Mouse (Mus musculus) inflammation-experienced regulatory T-cells, adult 6 months (primary cell): ENCODE results near the gene Gm4305. TPM values are rescaled to one million over a fixed set of nuclear protein-coding genes. Genes with fewer than 3 reads are reported as not detected.
"Not testable (repeated sequence)": the region's sequence is repeated elsewhere in the genome, so short reads cannot be mapped to it uniquely, and the experiment has no call there.

Source experiments
- ATAC-seq: one replicate; pipeline ENCODE4 v1.8.0; 2017
- polyA plus RNA-seq, 3 experiments: library from polyadenylated mRNA; unstranded; fragments of 100-300 nt; shearing (Covaris generic); gene quantifications; one replicate each; pipeline ENCODE4 v1.2.1; 2017

Gm4305 gene
- not detected for polyA plus RNA-seq

GRCm38 (mm10) chr10:100350793-100351192 lies at the start of gene Gm4305:
Gm4305 (plus strand) TSS chr10:100351093.
- ATAC-seq = not testable (repeated sequence)

GRCm38 (mm10) chr10:100335376-100335775 lies 15.5 kb upstream of the Gm4305 start, which contains the start of gene Gm4301:
Gm4301 (plus strand) TSS chr10:100335676.
- not testable (repeated sequence) for ATAC-seq

DNA sequence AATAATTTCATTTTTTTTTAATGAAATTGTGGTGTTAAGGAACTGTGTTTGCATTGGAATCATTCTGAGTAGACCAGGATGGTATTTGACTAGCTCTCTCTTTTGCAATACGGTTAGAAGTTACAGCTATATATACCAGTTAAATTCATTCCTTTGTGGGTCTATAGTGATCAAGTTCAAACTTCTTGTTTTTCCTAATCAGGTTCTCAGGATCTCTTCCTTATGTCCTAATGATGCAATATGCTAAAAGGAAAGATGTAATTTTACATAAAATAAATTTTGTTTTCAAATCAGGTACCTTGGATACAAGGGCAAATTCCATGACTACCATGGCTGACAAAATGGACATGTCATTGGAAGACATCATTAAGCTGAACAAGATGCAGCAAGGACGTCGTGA lies 10.4 kb upstream of the Gm4305 start, which contains the start of gene Gm4302:
Gene Gm4302, plus strand, starts transcription at position 301 of the 400 bp plus-strand sequence.
- not testable (repeated sequence) for ATAC-seq

DNA sequence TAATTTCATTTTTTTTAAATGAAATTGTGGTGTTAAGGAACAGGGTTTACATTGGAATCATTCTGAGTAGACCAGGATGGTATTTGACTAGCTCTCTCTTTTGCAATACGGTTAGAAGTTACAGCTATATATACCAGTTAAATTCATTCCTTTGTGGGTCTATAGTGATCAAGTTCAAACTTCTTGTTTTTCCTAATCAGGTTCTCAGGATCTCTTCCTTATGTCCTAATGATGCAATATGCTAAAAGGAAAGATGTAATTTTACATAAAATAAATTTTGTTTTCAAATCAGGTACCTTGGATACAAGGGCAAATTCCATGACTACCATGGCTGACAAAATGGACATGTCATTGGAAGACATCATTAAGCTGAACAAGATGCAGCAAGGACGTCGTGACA lies 5.2 kb upstream of the Gm4305 start, which contains the start of gene Gm4303:
Gene Gm4303, plus strand, starts transcription at position 301 of the 400 bp plus-strand sequence.
- not testable (repeated sequence) for ATAC-seq

- not testable (repeated sequence) for ATAC-seq
Observed at GRCm38 (mm10) chr10:100356841-100357240, 5.9 kb downstream of the Gm4305 start.

GRCm38 (mm10) chr10:100361038-100361437 lies 10.1 kb downstream of the Gm4305 start, which contains the start of gene Gm4307:
Gm4307 (plus strand) TSS chr10:100361338.
- ATAC-seq = not testable (repeated sequence)

GRCm38 (mm10) chr10:100382460-100382859 lies 31.6 kb downstream of the Gm4305 start, which contains the start of gene Gm4312:
Gm4312 (minus strand) TSS chr10:100382560.
- ATAC-seq = not testable (repeated sequence)

Other genes with a start within 250 kb of the Gm4305 start
- gene Gm4301, start 15.4 kb upstream of the Gm4305 start, polyA plus RNA-seq = not detected
- not detected for gene Gm4302, start 10.3 kb upstream of the Gm4305 start, polyA plus RNA-seq
- not detected for gene Gm4303, start 5.1 kb upstream of the Gm4305 start, polyA plus RNA-seq
- not detected for gene Gm4307, start 10.2 kb downstream of the Gm4305 start, polyA plus RNA-seq
- not detected for gene Gm4312, start 31.5 kb downstream of the Gm4305 start, polyA plus RNA-seq
- 1 to 10 TPM; 1.7 to 3.1 (median 1.9) TPM for gene Tmtc3, start 136.3 kb downstream of the Gm4305 start, polyA plus RNA-seq
- 1 to 10 TPM; 4.2 to 7.5 (median 6.6) TPM for gene Cep290, start 136.5 kb downstream of the Gm4305 start, polyA plus RNA-seq
- gene 4930430F08Rik, start 239.3 kb downstream of the Gm4305 start, polyA plus RNA-seq = 10 to 100 TPM in 2 of 3 experiments, 1 to 10 TPM in 1; 9.9 to 13.7 (median 10.8) TPM
- not detected for gene 1700017N19Rik, start 239.4 kb downstream of the Gm4305 start, polyA plus RNA-seq